Mouse (Mus musculus) brain, embryonic 14.5 days (tissue): ENCODE data around the gene Krtap9-3.

Experiments
- CTCF ChIP-seq: fragments of 200-500 bp; IDR thresholded peaks from 2 replicates; pipeline ENCODE4 v1.5.1; 2012; ENCODE audit warnings: inconsistent platforms, mild to moderate bottlenecking, moderate library complexity, borderline replicate concordance; ENCODE audit not compliant: insufficient read depth, insufficient read length; ENCODE audit errors: extremely low read depth
- POLR2A ChIP-seq: fragments of 200-500 bp; IDR thresholded peaks from 2 replicates; pipeline ENCODE4 v1.6.1; 2012; ENCODE audit warnings: mild to moderate bottlenecking, inconsistent platforms, borderline replicate concordance; ENCODE audit not compliant: poor library complexity, insufficient read depth, insufficient read length, severe bottlenecking; ENCODE audit errors: extremely low read depth

- no peak for TF ChIP-seq CTCF
- TF ChIP-seq POLR2A, result no peak
Observed at GRCm38 (mm10) chr11:99566530-99566929, 31.4 kb downstream of the Krtap9-3 start, which contains the start of gene Krtap3-1.
